Mouse (Mus musculus) olfactory bulb, adult 2 months (tissue): ENCODE measurements around the gene Anks1b.

ENCODE experiments used
- CTCF ChIP-seq: fragments of 200-500 bp; IDR thresholded peaks from 2 replicates; pipeline ENCODE4 v1.5.1; 2012; ENCODE audit warnings: low read depth, mild to moderate bottlenecking, low read length, moderate library complexity; ENCODE audit not compliant: insufficient read depth
- POLR2A ChIP-seq: fragments of 200-500 bp; IDR thresholded peaks from 2 replicates; pipeline ENCODE4 v1.6.1; 2012; ENCODE audit warnings: mild to moderate bottlenecking, low read depth, low read length, moderate library complexity; ENCODE audit not compliant: insufficient read depth

DNA sequence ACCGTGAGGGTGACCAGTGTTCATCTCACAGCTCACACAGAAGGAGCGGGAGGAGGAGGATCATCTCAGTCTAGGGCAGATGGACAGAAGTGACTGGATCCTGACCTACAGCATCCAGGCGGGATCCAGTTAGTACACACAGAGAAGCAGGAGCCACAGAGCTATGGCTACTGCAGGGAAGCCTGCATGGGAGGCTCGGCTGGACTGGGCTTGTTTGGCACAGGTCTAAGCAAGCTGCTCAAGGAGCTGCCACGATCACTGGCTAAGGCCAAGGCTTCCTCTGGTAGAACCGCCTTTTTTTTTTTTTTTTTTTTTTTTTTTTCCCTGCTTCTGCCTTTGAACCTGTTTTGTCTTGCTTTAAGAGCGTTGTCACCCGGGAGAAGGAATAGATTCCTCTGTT, 1034.1 kb downstream of the Anks1b start:
- TF ChIP-seq CTCF (no peak), POLR2A (no peak)
